Comparison of ENCODE assay signal across 11 mouse cellular contexts in genomic region chr2:83759667-83760066, GRCm38 (mm10). TPM values are rescaled to one million over a fixed set of nuclear protein-coding genes. Genes with fewer than 3 reads are reported as not detected.
DNase-seq lines count a peak whose midpoint lies in the region; ATAC-seq and TF ChIP-seq lines count a peak whose summit lies in the region.
"Had no signal": no experiment of that assay in that cellular context is flagged by ENCODE, and none has a peak within 500 bp of the region (broad histone marks: within the 10 kb centered on the region; RNA-seq: fewer than 3 reads in every experiment).

No protein-coding gene starts in this region.

- no peak for TF ChIP-seq POLR2A in embryonic fibroblast, embryonic 13.5 days (IDR thresholded peaks at IDR 0.05; ENCODE audit: low read depth, low read length)
- TF ChIP-seq POLR2A in thymus, adult 2 months (IDR thresholded peaks at IDR 0.05; ENCODE audit: control insufficient read depth, extremely low read depth, insufficient read depth, low read length, poor library complexity): no peak

- H3K9me3 ChIP-seq in hindbrain, embryonic 11.5 days (ENCODE audit: control insufficient read depth, low read length): no peaks in the 10 kb centered on the region
- no peaks in the 10 kb centered on the region for H3K9me3 ChIP-seq in midbrain, embryonic 11.5 days (ENCODE audit: control insufficient read depth, low read length)
- H3K9me3 ChIP-seq: embryonic facial prominence, embryonic 13.5 days had no signal

- no peak overlapping the region for H3K4me3 ChIP-seq in embryonic fibroblast, embryonic 13.5 days (ENCODE audit: insufficient read depth, low read length)
- no peak overlapping the region for H3K4me3 ChIP-seq in hindbrain, embryonic 11.5 days (ENCODE audit: low read depth, low read length)
- H3K4me3 ChIP-seq in midbrain, embryonic 11.5 days (ENCODE audit: low read depth, low read length): no peak overlapping the region
- no peak overlapping the region for H3K4me3 ChIP-seq in thymus, adult 2 months (ENCODE audit: control insufficient read depth, insufficient read depth, low read length)
- H3K4me3 ChIP-seq: embryonic facial prominence, embryonic 13.5 days had no signal

- H3K4me2 ChIP-seq in hindbrain, embryonic 11.5 days (replicated peaks; ENCODE audit: low read depth, low read length): no peak overlapping the region
- no peak overlapping the region for H3K4me2 ChIP-seq in midbrain, embryonic 11.5 days
- H3K4me2 ChIP-seq: embryonic facial prominence, embryonic 13.5 days had no signal

- peaks cover 13% of the 10 kb centered on the region for H3K4me1 ChIP-seq in embryonic fibroblast, embryonic 13.5 days (ENCODE audit: control insufficient read depth, insufficient read depth, low read length)
- H3K4me1 ChIP-seq in hindbrain, embryonic 11.5 days (replicated peaks; ENCODE audit: control insufficient read depth, insufficient read depth, low read length): no peaks in the 10 kb centered on the region
- peaks cover 2% of the 10 kb centered on the region; the same call in 1 of the 2 replicates for H3K4me1 ChIP-seq in midbrain, embryonic 11.5 days (ENCODE audit: control insufficient read depth, insufficient read depth, low read length)
- H3K4me1 ChIP-seq in thymus, adult 2 months (replicated peaks; ENCODE audit: control insufficient read depth, insufficient read depth, low read length): no peaks in the 10 kb centered on the region

- DNase-seq in R1 (ENCODE audit: low read depth, low spot score): peak; percentile 21
- DNase-seq in hindbrain, embryonic 11.5 days (ENCODE audit: low spot score): peak; percentile 42
- DNase-seq in midbrain, embryonic 11.5 days (ENCODE audit: low spot score, missing footprints): peak; percentile 85
- DNase-seq in left cerebral cortex, adult 9 months (ENCODE audit: low spot score in 2 of 2): no peak
- DNase-seq in adrenal gland, postnatal 25 days: no peak
- DNase-seq in adrenal gland, postnatal 4 days (ENCODE audit: low spot score in 2 of 2): no peak
- no peak for DNase-seq in thymus, adult 2 months
- DNase-seq: right cerebral cortex, adult 18-20 months had no signal

- peak; percentile 83 for ATAC-seq in hindbrain, embryonic 11.5 days (ENCODE audit: low FRiP score)
- peak; percentile 81 for ATAC-seq in midbrain, embryonic 11.5 days (ENCODE audit: low FRiP score)

- WGBS in hindbrain, embryonic 11.5 days: 58% methylated on average over 5 of the region's 5 CpGs
- 61% methylated on average over 5 of the region's 5 CpGs for WGBS in midbrain, embryonic 11.5 days
- WGBS in thymus, adult 2 months: 93% methylated on average over 5 of the region's 5 CpGs

- H3K9ac ChIP-seq in hindbrain, embryonic 11.5 days (ENCODE audit: low read depth, low read length): no peak overlapping the region
- H3K9ac ChIP-seq in midbrain, embryonic 11.5 days (ENCODE audit: low read length): no peak overlapping the region

- no peak for TF ChIP-seq CTCF in embryonic fibroblast, embryonic 13.5 days (IDR thresholded peaks at IDR 0.05; ENCODE audit: borderline replicate concordance, insufficient read depth, low read length)
- no peak for TF ChIP-seq CTCF in thymus, adult 2 months (IDR thresholded peaks at IDR 0.05; ENCODE audit: borderline replicate concordance, control insufficient read depth, extremely low read depth, insufficient read depth, low read length, poor library complexity)

- no peaks in the 10 kb centered on the region for H3K36me3 ChIP-seq in hindbrain, embryonic 11.5 days (ENCODE audit: control insufficient read depth, insufficient read depth, low read length)
- H3K36me3 ChIP-seq in midbrain, embryonic 11.5 days (ENCODE audit: control insufficient read depth, insufficient read depth, low read length): no peaks in the 10 kb centered on the region
- H3K36me3 ChIP-seq in thymus, adult 2 months (ENCODE audit: control insufficient read depth, insufficient read depth, low read length): peaks cover 12% of the 10 kb centered on the region

- peak overlapping the region; percentile 89 for H3K27ac ChIP-seq in embryonic fibroblast, embryonic 13.5 days (ENCODE audit: insufficient read depth, low read length)
- peak overlapping the region; percentile 65 for H3K27ac ChIP-seq in hindbrain, embryonic 11.5 days (ENCODE audit: low read depth, low read length)
- H3K27ac ChIP-seq in midbrain, embryonic 11.5 days (ENCODE audit: low read depth, low read length): no peak overlapping the region
- no peak overlapping the region for H3K27ac ChIP-seq in thymus, adult 2 months (ENCODE audit: control insufficient read depth, insufficient read depth, low read length)
- H3K27ac ChIP-seq: embryonic facial prominence, embryonic 13.5 days had no signal

- H3K27me3 ChIP-seq in hindbrain, embryonic 11.5 days (ENCODE audit: control insufficient read depth, insufficient read depth, low read length): no peaks in the 10 kb centered on the region
- no peaks in the 10 kb centered on the region for H3K27me3 ChIP-seq in midbrain, embryonic 11.5 days (ENCODE audit: control insufficient read depth, insufficient read depth, low read length)
- H3K27me3 ChIP-seq in thymus, adult 2 months (ENCODE audit: control insufficient read depth, insufficient read depth, low read length): no peaks in the 10 kb centered on the region
- H3K27me3 ChIP-seq: embryonic facial prominence, embryonic 13.5 days; Patski had no signal

RNA-seq across cellular contexts. Expression of gene Itgav, which starts 35.5 kb away (rescaled TPM):
- polyA plus RNA-seq in embryonic fibroblast, embryonic 13.5 days (2011; ENCODE audit: insufficient read length, low read depth, missing spikeins): 219 and 315 TPM in 2 replicates
- 40.3 and 42.8 TPM in 2 replicates for polyA plus RNA-seq in hindbrain, embryonic 11.5 days (2014; fragmentation: Nextera tagmentation; extraction: Ambion mirVana)
- polyA plus RNA-seq in midbrain, embryonic 11.5 days (2014; fragmentation: Nextera tagmentation; extraction: Ambion mirVana): 40.5 and 41.7 TPM in 2 replicates
- 107 and 124 TPM in 2 replicates for total RNA-seq in adrenal gland, postnatal 25 days (2021)
- total RNA-seq in adrenal gland, postnatal 4 days (2021): 100 to 1,000 TPM; 101 to 127 TPM
- polyA plus RNA-seq in thymus, adult 2 months (2012; rRNA removed): 25.9 and 70.5 TPM in 2 replicates

RNA-seq across cellular contexts. Expression of gene Fam171b, which starts 52.8 kb away (rescaled TPM):
- polyA plus RNA-seq in embryonic fibroblast, embryonic 13.5 days (2011; ENCODE audit: insufficient read length, low read depth, missing spikeins): 13.5 and 16.6 TPM in 2 replicates
- polyA plus RNA-seq in hindbrain, embryonic 11.5 days (2014; fragmentation: Nextera tagmentation; extraction: Ambion mirVana): 42.7 and 48.6 TPM in 2 replicates
- 42.8 and 49.5 TPM in 2 replicates for polyA plus RNA-seq in midbrain, embryonic 11.5 days (2014; fragmentation: Nextera tagmentation; extraction: Ambion mirVana)
- 3.9 and 5.7 TPM in 2 replicates for total RNA-seq in adrenal gland, postnatal 25 days (2021)
- total RNA-seq in adrenal gland, postnatal 4 days (2021): 1 to 10 TPM; 7.2 to 7.4 TPM
- polyA plus RNA-seq in thymus, adult 2 months (2012; rRNA removed): 0.14 and 0.27 TPM in 2 replicates

Comparison
In these comparisons a context has a peak if more than half of its experiments do, and no peak if none do; other contexts are left out.
1. DNase-seq: peak in R1 (single experiment), hindbrain, embryonic 11.5 days (single experiment) and midbrain, embryonic 11.5 days (single experiment); none in left cerebral cortex, adult 9 months (0 of 2), adrenal gland, postnatal 25 days (single experiment), adrenal gland, postnatal 4 days (0 of 2) and thymus, adult 2 months (single experiment).
2. H3K27ac ChIP-seq: peak in embryonic fibroblast, embryonic 13.5 days (single experiment) and hindbrain, embryonic 11.5 days (single experiment); none in midbrain, embryonic 11.5 days (single experiment) and thymus, adult 2 months (single experiment).
3. RNA of gene Fam171b, which starts 52.8 kb away (polyA plus RNA-seq): 42.8 to 49.5 TPM in midbrain, embryonic 11.5 days, 42.7 to 48.6 TPM in hindbrain, embryonic 11.5 days and 13.5 to 16.6 TPM in embryonic fibroblast, embryonic 13.5 days; 0.14 to 0.27 TPM in thymus, adult 2 months; every median in the first group is over 10 times any median in the second.